Mouse (Mus musculus): ENCODE data around the gene Slpi. TPM values are rescaled to one million over a fixed set of nuclear protein-coding genes. Genes with fewer than 3 reads are reported as not detected.

Gene Slpi
- 5.4 and 12.8 TPM in 2 replicates for total RNA-seq (2017)

DNA sequence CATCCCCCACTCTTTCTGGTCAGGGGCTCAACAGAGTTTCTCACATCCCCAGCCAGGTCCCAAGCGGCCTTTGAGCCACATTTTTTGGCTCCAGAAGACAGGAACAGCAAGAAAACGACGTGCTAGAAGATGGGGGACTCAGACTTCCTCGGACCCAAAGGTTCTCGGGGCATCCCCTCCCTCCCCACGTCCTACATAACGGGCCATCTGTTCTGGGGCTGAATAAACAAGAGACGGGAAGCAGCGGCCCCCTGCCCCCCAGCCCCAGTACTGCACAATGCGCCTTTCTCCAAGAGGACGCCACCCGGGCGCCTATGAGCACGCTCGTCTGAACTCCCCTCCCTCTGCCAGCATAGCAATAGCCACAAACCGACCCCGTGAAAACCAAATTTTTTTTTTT is at the start of gene Slpi:
Slpi (minus strand) TSS at position 76 of the 400 bp plus-strand sequence.
- ATAC-seq (replicated peaks in 1 of 2; ENCODE audit: insufficient read depth in 1 of 2, low FRiP score in 2 of 2, low TSS enrichment in 1 of 2, low read depth in 1 of 2, poor library complexity in 2 of 2, severe bottlenecking in 2 of 2), result no peak

DNA sequence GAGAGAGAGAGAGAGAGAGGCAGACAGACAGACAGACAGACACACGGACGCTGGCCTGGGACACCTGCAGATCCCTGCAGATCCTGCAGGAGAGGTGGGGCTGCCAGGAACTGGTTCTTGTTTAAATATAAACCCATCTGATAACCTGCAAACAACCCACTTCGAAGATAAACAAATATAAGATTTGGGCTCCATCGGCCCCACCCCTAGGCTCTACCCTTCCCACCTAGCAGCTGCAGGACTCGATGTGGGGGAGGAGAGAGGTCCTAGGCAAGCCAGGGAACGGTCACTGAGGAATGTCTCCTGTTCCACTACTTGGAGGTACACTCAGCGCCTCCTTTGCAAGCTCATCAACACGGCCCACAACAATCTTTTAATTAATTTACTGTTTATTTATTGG is 49.4 kb upstream of the Slpi start:
- no peak for ATAC-seq (replicated peaks in 1 of 2; ENCODE audit: insufficient read depth in 1 of 2, low FRiP score in 2 of 2, low TSS enrichment in 1 of 2, low read depth in 1 of 2, poor library complexity in 2 of 2, severe bottlenecking in 2 of 2)

DNA sequence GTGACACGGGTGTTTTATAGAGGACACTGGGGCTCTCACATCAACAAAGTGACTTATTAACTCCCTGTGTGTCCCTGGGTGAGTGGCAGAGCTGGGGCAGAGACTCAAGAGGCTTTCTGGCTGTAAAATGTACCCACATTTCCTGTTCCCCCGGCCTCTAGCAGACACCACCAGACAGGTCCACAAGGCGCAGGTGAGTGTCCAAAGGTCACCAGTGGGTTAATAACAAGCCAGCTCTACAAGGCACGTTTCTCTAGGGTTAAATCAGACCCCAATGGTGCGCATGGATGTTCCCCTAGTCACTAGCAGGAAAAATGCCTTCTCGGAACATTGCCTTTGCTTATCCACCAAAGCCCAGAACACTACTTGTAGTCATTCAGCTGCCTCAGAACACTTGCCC is 48.8 kb upstream of the Slpi start:
- ATAC-seq (replicated peaks in 1 of 2; ENCODE audit: insufficient read depth in 1 of 2, low FRiP score in 2 of 2, low TSS enrichment in 1 of 2, low read depth in 1 of 2, poor library complexity in 2 of 2, severe bottlenecking in 2 of 2), result no peak

DNA sequence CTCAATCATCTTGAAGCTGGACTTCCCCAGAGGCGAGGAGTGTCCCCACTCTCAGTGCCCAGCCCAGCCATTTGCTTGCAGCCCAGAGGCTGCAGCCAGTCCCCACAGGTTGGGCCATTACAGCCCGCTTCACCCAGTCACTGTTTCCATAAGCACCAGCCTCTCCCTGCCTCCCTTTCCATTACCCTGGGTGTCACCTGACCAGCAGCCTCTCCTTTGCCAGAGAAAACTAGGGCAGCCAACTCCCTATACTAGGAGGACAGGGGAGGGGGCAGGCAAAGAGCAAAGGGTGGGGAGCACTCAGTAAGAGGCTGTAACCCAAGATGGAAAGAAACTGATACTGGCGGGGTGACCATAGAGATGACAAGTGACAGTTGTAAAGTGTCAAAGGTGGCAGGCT is 48.1 kb upstream of the Slpi start:
- no peak for ATAC-seq (replicated peaks in 1 of 2; ENCODE audit: insufficient read depth in 1 of 2, low FRiP score in 2 of 2, low TSS enrichment in 1 of 2, low read depth in 1 of 2, poor library complexity in 2 of 2, severe bottlenecking in 2 of 2)

DNA sequence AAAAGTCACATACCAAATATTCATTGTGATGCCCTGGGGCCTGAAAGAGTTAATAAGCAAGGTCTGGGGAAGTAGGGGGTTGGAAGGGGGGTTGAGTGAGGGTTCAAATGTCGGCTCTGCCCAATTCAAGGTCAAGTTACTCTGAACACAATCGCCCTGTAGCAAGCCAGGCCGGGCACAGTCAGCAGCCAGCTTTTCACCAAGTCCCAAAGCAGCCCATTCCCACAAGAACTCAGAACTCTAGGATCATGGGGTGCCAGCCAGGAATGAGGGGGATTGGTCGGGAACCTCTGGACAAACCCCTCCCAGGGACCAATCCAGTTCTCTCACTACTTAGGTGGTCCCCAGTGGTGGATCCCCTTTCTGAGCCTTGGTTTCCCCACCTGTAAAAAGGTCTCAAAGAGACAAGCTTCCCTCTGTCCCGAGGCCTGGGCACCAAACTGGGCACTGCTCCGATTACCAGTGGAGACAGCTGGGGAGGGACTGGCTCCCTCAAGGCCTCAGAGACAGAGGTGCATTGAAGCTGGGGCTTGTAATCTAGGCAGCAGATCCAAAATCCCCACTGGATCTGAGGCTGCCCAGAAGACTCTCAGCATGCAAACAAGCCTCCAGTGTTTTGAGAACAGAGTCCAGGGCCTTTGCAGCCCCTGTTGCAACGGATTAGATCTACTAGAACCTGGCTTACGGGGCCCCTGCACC is 47.5 kb upstream of the Slpi start:
- ATAC-seq (replicated peaks in 1 of 2; ENCODE audit: insufficient read depth in 1 of 2, low FRiP score in 2 of 2, low TSS enrichment in 1 of 2, low read depth in 1 of 2, poor library complexity in 2 of 2, severe bottlenecking in 2 of 2), result no peak

DNA sequence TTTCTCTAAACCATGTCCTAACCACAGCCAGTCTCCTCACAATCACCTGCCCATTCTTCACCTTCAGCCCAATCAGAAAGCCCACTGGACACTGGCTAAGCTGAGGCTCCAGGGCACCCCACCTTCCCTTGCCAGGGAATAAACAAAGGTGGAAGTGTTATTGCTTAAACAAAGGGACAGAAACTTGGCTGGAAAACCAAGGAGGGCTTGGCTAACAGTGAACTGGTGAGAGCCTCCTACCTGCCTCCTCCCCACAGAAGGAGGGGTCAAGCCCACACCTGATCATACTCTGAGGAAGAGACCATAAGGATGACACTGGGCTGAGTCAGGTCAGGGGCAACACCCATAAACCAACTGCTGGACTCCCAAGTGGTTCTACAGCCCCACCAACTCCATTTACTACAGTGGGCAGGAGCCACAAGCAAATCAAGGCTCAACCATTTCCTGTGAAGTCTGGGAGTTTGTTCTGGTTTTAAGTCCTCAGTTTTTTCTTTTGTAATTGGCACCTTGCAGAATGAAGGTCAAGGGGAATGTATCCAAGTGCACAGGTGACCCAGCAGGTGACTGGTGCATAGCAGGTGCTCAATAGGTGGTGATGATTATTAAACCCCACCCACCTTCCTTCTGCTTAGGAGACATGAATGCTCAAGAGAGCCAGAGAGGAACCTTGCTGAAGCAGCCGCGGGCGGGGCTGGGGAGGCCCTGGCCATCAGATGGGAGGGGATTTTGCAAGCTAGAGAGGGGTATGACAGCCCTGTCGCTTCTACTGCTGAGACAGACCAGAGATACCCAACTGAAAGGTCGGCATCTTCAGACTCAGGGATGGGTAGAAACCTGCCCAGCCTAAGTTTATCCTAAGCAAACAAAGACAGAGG is 46.6 kb upstream of the Slpi start:
- no peak for ATAC-seq (replicated peaks in 1 of 2; ENCODE audit: insufficient read depth in 1 of 2, low FRiP score in 2 of 2, low TSS enrichment in 1 of 2, low read depth in 1 of 2, poor library complexity in 2 of 2, severe bottlenecking in 2 of 2)

DNA sequence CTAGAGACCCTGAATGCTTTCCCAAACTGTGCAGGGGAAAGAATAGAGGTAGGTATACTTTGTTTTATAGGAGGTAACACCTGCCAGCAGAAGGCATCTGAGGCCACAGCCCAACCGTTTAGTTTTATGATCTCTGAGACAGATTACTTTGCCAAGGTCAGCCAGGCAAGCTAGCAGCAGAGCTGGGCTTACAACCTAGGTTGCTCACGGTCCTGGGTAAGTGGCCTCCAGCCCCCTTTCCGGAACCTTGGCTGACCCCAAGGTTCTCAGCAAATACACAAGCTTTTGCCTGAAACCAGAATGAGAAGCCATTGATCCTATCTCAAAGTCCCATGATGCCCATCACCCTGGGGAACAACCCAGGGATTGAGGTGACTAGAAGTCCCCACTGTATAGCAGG is 45.8 kb upstream of the Slpi start:
- ATAC-seq (replicated peaks in 1 of 2; ENCODE audit: insufficient read depth in 1 of 2, low FRiP score in 2 of 2, low TSS enrichment in 1 of 2, low read depth in 1 of 2, poor library complexity in 2 of 2, severe bottlenecking in 2 of 2), result no peak

DNA sequence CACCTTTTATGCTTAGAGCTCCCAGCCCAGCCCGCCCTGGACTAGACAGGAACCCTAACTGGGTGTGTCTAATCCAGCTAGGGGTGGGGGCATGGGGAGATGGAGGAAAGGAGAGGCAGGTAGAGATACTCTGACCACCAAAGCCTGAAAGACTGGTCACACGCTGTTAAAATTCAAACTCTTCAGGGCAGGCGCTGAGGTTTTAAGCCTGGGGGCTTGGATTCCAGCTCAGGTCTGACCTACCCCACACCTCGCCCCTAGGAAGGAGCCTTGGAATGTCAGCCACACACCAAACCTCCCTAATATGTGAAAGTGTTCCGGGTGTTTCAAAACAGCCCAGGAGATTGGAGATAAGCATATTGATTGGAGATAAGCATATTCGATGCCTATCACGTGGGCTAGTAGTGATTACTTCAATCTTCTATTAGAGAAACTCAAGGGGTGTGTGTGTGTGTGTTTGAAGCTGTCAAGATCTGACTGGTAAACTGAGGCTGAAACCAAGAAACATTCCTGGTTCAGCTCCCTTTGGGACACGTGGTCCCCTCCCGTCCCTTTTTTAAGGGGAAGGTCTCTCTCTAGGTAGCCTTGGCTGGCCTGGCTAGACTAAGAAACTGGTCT is 44.5 kb upstream of the Slpi start:
- ATAC-seq (replicated peaks in 1 of 2; ENCODE audit: insufficient read depth in 1 of 2, low FRiP score in 2 of 2, low TSS enrichment in 1 of 2, low read depth in 1 of 2, poor library complexity in 2 of 2, severe bottlenecking in 2 of 2), result no peak

DNA sequence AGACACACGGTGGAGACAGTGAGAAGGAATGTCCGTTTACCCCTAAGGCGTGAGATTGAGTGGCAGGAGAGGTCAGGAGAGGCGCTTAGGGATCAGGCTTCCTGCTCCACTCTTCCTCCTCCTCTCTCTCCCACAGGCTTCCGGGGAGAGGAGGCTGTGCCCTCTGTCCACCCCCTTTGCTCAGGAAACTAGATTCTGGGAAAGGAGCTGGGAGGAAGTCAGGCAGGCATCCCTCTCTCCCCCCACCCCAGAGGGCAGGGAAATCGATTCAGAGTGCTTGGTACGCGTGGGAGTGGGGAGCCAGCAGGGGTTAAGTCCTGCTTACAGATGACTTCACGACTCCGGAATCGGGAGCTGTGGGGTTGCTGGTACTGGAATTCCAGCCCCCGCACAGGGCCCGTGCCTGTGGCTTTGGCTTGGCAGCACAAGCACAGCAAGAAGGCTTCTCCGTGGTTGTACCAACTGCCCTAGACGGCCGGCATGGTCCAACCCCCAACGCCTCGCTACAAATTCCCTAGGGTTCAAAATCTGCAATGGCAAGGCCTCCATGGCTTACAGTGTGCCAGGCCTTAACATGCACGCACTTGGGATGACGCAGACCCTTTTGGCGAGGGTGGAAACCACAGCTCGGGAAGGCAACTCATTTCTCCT is 43.8 kb upstream of the Slpi start:
- ATAC-seq (replicated peaks in 1 of 2; ENCODE audit: insufficient read depth in 1 of 2, low FRiP score in 2 of 2, low TSS enrichment in 1 of 2, low read depth in 1 of 2, poor library complexity in 2 of 2, severe bottlenecking in 2 of 2), result no peak

DNA sequence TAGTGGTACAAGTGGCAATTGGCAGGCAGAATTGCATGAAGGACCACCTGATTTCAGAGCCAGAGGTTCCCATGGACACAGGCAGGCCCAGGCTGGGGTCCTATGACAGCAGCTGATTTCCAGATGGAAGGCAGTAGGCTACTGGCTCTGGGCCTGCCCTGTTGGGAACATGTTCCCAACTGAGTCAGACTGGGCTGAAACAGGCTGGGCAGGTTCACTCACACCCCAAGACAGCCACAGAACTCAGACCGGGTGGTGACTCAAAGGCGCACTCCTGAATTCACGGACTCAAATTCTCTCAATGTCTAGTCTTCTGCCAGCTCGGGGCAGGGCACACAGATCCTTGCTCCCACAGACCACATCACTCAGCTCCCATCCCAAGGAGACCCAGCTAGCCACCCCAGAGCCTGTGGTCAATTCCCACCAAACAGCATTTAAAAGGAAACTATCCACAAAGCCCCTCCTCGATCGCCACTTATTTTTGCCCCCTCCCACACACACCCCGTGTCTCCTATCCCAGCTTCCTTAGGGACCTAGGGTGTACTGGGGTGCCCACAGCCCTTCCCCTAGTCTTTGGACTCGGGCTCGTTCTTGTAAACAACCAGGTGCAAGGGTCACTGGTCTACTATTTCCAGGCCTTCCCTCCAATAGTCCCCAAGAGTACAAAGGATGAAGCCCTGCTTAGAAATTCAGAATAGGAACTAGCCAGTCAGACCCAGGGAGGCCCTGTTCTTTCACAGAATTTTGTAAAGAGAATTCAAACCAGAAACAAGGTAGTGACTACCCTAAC is 43.0 kb upstream of the Slpi start:
- ATAC-seq (replicated peaks in 1 of 2; ENCODE audit: insufficient read depth in 1 of 2, low FRiP score in 2 of 2, low TSS enrichment in 1 of 2, low read depth in 1 of 2, poor library complexity in 2 of 2, severe bottlenecking in 2 of 2), result no peak

DNA sequence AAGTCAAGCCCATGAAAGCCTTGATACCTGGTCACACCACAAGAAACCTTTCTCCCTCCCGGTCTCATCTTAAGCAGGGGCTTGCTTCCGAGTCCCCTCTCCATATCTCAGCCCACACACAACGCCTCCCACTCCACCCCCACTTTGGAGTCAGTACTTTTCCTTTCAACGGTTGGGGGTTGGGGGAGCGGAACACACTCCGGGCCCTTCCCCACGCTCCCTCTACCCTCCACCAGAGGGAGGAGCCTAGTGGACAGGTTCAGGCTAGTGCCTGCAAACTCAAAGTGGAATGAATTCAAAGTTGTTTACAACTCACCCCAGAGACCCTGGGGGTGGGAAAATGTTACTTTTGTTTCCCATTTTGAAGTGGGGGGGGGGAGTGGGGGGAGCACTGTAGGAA is 41.8 kb upstream of the Slpi start:
- peak; percentile 33 to 49; a peak in 2 of 4 replicates for ATAC-seq (replicated peaks in 1 of 2; ENCODE audit: insufficient read depth in 1 of 2, low FRiP score in 2 of 2, low TSS enrichment in 1 of 2, low read depth in 1 of 2, poor library complexity in 2 of 2, severe bottlenecking in 2 of 2)

DNA sequence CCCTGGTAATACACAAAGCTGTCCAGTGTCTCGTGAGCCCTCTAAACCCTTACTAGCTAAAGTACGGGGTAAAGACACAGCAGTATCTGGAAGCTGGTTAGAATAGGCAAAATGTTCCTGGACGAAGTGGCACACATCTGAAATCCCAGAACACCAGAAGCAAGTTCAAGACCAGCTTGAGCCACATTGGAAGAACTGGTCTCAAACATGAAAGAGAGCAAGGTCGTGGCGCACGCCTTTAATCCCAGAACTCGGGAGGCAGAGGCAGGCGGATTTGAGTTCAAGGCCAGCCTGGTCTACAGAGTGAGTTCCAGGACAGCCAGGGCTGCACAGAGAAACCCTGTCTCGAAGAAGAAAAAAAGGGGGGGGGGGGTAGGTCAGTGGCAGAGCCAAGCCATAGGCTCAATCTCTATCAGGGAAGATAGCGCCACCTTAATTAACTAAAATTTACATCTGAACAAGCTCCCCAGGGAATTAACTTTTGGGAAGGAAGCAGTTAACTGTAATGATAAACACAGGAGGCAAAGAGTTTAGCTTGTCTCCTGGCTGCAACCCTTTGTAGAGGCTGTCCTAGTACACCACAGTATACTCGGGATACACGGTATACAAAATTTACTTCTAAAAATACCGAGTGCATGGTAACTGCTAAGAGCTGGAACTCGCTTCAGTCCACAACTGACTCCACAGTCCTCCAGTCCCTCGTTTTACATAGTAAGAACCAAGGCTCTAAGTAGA is 41.2 kb upstream of the Slpi start:
- no peak for ATAC-seq (replicated peaks in 1 of 2; ENCODE audit: insufficient read depth in 1 of 2, low FRiP score in 2 of 2, low TSS enrichment in 1 of 2, low read depth in 1 of 2, poor library complexity in 2 of 2, severe bottlenecking in 2 of 2)

DNA sequence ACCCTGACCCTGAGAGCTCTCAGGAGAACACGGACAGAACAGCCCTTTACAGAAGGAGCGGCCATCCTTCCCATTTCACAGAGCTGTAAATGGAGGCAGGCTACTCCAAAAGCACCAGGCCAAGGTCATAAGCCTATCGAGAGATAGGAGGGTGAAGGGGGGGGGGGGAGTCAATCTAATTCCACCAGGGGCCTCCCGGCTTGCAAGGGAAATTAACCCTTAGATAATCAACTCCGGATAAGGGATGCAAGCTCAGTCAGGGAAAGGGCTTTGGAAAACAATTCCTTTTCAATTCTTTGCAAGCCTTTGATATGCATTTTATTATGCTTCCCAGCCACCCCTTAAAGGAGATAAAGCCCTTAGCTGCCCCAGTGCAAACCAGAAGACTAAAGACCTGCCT is 39.6 kb upstream of the Slpi start:
- ATAC-seq (replicated peaks in 1 of 2; ENCODE audit: insufficient read depth in 1 of 2, low FRiP score in 2 of 2, low TSS enrichment in 1 of 2, low read depth in 1 of 2, poor library complexity in 2 of 2, severe bottlenecking in 2 of 2), result no peak

DNA sequence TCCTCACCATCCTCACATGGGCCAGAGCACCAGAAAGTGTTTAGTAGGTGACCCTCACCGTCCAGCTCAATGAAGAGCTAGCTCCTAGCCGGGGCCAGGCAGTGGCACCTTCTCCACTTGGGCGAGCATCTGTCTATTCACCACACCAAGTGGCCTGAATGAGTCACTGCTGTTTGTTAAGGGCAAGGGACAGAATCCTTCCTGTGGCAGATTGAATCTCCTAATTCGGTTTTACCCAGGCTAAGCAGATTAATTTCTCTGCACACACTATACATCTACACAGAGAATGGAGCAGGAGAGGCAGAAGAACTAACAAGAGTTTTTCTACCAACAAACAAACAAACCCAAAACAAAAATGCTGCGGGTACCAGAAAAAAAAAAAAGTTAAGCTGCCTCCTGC is 38.1 kb upstream of the Slpi start:
- ATAC-seq (replicated peaks in 1 of 2; ENCODE audit: insufficient read depth in 1 of 2, low FRiP score in 2 of 2, low TSS enrichment in 1 of 2, low read depth in 1 of 2, poor library complexity in 2 of 2, severe bottlenecking in 2 of 2), result no peak

DNA sequence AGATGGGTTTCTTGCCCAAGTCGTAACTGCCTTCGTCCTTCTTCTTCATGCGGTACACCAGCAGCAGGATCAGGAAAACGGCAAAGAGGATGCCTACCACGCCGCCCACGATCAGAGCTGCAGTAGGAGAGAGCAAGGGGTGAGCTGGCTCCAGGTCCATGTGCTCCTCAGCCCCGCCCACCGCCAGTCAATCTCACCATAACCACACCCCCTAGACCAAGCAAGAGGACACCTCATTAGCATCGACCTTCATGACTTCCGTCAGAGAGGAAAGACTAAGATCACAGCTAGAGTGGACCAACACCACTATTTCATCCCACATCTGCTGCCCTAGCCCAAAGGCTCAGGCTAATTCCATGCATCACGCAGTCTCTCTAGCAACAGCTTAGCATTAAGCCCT is 37.2 kb upstream of the Slpi start:
- ATAC-seq (replicated peaks in 1 of 2; ENCODE audit: insufficient read depth in 1 of 2, low FRiP score in 2 of 2, low TSS enrichment in 1 of 2, low read depth in 1 of 2, poor library complexity in 2 of 2, severe bottlenecking in 2 of 2), result no peak

DNA sequence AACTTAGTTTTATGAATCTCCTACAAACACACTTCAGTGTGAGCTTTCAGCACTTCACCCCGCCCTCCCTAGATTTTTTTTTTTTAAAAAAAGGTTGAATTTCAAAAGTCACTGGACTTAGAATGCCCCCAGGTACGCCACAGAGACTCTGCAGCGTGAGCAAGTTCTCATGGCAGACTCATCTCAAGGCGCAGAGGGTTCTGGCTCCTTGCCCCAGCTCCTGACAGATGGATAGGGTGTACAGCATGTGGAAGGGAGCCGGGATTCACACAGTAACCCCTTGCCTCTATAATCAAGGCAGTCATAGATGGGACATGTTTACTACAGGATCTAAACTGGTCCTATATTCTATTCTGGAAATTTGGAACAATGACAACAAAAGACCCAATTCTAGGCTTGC is 36.5 kb upstream of the Slpi start:
- ATAC-seq (replicated peaks in 1 of 2; ENCODE audit: insufficient read depth in 1 of 2, low FRiP score in 2 of 2, low TSS enrichment in 1 of 2, low read depth in 1 of 2, poor library complexity in 2 of 2, severe bottlenecking in 2 of 2), result no peak

DNA sequence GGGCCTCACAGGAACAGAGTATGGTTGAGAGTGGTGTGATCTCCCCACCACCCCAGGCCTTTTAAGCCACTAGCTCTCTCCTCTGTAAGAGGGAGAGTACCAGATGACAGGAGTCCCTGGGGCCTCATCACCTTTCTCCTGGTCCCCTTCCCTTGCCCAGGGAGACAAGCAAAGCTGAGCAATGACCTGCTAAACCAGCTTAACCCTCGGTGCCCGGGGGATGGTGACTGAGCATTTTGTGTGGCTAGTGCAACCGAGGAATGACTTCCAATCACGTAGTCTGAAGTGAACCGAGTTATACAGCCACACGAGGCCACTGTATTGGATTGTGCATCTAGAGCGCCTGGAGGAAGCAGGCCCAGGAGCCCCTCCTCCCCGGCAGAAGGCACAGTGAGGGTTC is 35.5 kb upstream of the Slpi start:
- no peak for ATAC-seq (replicated peaks in 1 of 2; ENCODE audit: insufficient read depth in 1 of 2, low FRiP score in 2 of 2, low TSS enrichment in 1 of 2, low read depth in 1 of 2, poor library complexity in 2 of 2, severe bottlenecking in 2 of 2)
